Mouse (Mus musculus): Measurements from ENCODE around the gene Gm45140. TPM values are rescaled to one million over a fixed set of nuclear protein-coding genes. Genes with fewer than 3 reads are reported as not detected.

Gene Gm45140
- polyA plus RNA-seq, 1 experiment, result 7.3 TPM

DNA sequence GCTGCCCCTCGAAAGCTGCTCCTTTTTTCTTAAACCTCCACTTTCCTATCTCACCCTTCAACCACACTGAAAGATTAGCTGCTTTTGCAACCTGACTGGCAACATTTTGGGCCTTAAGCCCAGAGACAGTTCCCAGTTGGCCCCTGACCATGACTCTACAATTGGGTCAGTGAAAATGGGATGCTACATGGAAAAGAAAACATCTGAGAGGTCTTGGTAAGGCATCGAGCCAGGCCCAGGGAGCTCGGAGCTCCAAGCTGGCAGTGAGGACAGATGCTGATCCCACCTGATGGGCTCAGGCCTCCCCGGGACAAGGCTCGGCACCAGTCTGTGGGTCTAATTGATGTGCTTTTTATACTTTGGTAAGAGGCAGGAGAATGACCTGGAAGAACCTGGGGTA is 43.8 kb downstream of the Gm45140 start:
- 88% methylated on average over 5 of the region's 5 CpGs for WGBS
- peak overlapping the region; percentile 89; the same call in 1 of the 2 replicates for H3K27ac ChIP-seq (ENCODE audit: control insufficient read depth, insufficient read depth, low read depth, low read length, poor library complexity)
- peaks cover 20% of the 10 kb centered on the region; the same call in 1 of the 2 replicates for H3K4me1 ChIP-seq (ENCODE audit: control insufficient read depth, insufficient read depth, low read length)
- no peak overlapping the region for H3K4me3 ChIP-seq (replicated peaks; ENCODE audit: control insufficient read depth, low read depth, low read length)
- no peak for TF ChIP-seq CTCF (IDR thresholded peaks at IDR 0.05; ENCODE audit: control insufficient read depth, insufficient read depth, low read length)

DNA sequence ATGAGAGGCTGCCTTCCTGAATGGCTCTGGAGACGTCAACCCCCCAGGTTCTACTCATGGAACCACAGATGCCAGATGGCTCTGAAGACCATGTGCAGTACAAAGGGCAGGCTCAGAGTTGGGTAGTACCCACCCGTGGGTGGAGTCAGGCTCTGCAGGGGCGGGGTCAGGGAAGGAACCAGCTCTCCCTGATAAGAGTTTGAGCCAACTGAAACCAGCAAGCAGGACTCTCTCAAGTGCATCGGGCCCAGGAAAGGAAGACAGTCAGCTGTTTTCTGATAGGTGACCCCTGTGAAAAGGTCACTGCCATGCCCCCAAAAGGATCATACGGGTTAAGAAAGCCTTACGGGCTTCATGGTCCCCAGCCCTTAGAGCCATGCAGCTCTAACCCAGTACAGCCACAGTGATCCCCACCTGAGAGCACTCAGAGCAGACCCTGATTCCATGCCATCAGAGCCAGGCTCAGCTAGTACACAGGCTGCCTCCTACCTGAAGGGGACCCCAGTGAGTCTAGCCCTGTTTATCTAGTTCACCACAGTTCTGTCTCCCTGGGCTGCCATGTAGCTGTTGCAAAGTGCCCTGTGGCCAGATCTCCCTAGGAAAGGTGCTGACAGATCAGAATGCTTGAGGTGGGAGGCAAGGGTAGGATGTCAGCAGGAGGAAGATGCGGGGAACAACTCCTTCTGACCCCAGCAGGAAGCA is 44.7 kb downstream of the Gm45140 start:
- H3K4me1 ChIP-seq (ENCODE audit: control insufficient read depth, insufficient read depth, low read length), result peaks cover 20% of the 10 kb centered on the region; the same call in 1 of the 2 replicates
- 23% methylated on average over 7 of the region's 7 CpGs for WGBS
- H3K4me3 ChIP-seq (replicated peaks; ENCODE audit: control insufficient read depth, low read depth, low read length), result no peak overlapping the region
- H3K27ac ChIP-seq (ENCODE audit: control insufficient read depth, insufficient read depth, low read depth, low read length, poor library complexity), result peak overlapping the region; percentile 89
- TF ChIP-seq CTCF (IDR thresholded peaks at IDR 0.05; ENCODE audit: control insufficient read depth, insufficient read depth, low read length) (no peak), POLR2A (IDR thresholded peaks at IDR 0.05; ENCODE audit: borderline replicate concordance, control insufficient read depth, low read depth, low read length) (no peak)

DNA sequence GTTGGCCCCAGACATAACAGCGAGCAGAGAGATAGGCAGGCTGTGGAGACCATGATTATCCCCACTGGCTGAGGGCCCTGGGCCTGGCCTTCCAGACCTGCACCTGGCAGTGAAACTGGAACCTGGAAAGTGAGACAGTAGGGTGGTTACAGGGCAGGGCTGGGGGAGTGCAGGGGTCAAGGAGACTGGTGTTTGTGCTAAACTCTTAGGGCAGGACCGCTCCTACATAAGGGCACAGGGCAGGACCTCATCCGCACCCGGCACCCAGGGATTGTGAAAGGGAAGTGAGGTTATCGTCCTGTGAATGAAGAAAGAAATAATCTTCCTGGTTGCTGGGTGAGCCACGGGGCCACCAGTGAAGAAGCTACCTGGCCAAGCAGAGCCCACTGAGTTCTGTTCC is 45.8 kb downstream of the Gm45140 start:
- H3K27ac ChIP-seq (ENCODE audit: control insufficient read depth, insufficient read depth, low read depth, low read length, poor library complexity), result peak overlapping the region; percentile 89
- 37% methylated on average over 6 of the region's 6 CpGs for WGBS
- TF ChIP-seq CTCF (IDR thresholded peaks at IDR 0.05; ENCODE audit: control insufficient read depth, insufficient read depth, low read length) (no peak), POLR2A (IDR thresholded peaks at IDR 0.05; ENCODE audit: borderline replicate concordance, control insufficient read depth, low read depth, low read length) (no peak)
- no peak overlapping the region for H3K4me3 ChIP-seq (replicated peaks; ENCODE audit: control insufficient read depth, low read depth, low read length)
- peaks cover 20% of the 10 kb centered on the region; the same call in 1 of the 2 replicates for H3K4me1 ChIP-seq (ENCODE audit: control insufficient read depth, insufficient read depth, low read length)

DNA sequence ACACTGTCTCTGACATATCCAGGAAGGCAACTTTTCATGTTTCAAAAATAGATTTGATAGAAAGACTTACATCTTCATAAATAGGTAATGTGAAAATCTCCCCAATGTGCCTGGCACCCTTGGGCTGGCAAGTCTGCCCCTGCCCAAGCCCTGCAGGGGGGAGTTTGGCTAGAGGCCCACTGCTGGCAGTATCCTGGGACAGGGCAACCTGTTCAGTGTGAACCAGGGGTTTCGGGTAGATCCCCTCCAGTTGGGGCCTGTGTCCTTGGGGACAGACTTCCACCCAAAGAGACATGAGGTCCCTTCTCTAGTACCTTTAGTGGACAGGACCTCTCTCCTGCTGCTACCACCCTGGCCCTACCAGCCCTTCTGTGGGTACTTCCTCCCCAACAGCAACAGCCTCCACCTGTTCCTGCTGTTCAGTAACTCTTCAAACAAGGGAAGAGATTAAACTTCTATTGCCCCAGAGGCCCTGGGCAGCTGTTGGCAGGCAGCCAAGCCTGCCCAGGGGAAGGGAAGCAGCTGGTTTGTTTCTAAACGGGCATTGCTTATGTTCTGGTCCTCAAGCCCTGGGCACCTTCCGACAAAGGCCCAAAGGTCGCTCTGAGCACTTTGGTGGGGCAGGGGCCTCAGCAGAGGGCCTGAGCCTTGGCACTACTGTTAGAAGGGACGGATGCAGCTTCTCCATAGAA is 46.6 kb downstream of the Gm45140 start:
- TF ChIP-seq CTCF (IDR thresholded peaks at IDR 0.05; ENCODE audit: control insufficient read depth, insufficient read depth, low read length), result no peak
- no peak for TF ChIP-seq POLR2A (IDR thresholded peaks at IDR 0.05; ENCODE audit: borderline replicate concordance, control insufficient read depth, low read depth, low read length)
- H3K27ac ChIP-seq (ENCODE audit: control insufficient read depth, insufficient read depth, low read depth, low read length, poor library complexity), result peak overlapping the region; percentile 89
- no peak overlapping the region for H3K4me3 ChIP-seq (replicated peaks; ENCODE audit: control insufficient read depth, low read depth, low read length)
- WGBS, result 10% methylated on average over 5 of the region's 5 CpGs
- H3K4me1 ChIP-seq (ENCODE audit: control insufficient read depth, insufficient read depth, low read length), result peaks cover 20% of the 10 kb centered on the region; the same call in 1 of the 2 replicates

DNA sequence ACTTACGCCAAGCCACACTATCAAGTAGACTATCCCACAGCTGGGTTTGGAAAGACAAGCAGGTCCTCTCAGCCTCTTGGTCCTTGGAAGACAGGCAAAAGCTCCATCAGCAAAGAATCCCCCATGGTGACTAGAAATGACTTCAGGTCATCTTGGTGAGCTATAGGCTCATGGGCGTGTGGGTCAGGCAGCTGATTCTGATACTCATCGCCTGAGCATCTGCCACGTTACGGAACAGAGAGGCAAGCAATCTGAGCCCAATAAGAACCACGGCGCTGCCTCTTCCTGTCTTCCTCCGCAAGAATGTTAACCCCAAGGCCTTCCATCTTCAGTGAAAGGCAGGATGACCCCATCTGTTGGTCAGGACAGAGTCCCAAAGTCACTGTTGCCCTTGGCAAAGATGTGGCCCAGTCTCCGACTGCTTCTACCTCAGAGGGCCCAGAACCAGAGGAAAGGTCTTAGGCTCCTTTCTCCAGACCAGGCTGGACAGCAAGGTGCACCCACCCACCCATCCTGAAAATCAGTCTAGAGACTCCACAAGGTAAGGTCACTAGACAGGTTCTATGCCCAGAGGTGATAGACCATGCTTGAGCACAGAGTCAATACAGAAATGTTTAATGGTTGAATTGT is 47.2 kb downstream of the Gm45140 start:
- Histone ChIP-seq H3K4me3 (replicated peaks; ENCODE audit: control insufficient read depth, low read depth, low read length) (no peak overlapping the region), H3K27ac (ENCODE audit: control insufficient read depth, insufficient read depth, low read depth, low read length, poor library complexity) (no peak overlapping the region; the same call in 1 of the 2 replicates), H3K4me1 (ENCODE audit: control insufficient read depth, insufficient read depth, low read length) (peaks cover 20% of the 10 kb centered on the region; the same call in 1 of the 2 replicates)
- 82% methylated on average over 9 of the region's 9 CpGs for WGBS
- TF ChIP-seq CTCF (IDR thresholded peaks at IDR 0.05; ENCODE audit: control insufficient read depth, insufficient read depth, low read length) (no peak), POLR2A (IDR thresholded peaks at IDR 0.05; ENCODE audit: borderline replicate concordance, control insufficient read depth, low read depth, low read length) (no peak)

DNA sequence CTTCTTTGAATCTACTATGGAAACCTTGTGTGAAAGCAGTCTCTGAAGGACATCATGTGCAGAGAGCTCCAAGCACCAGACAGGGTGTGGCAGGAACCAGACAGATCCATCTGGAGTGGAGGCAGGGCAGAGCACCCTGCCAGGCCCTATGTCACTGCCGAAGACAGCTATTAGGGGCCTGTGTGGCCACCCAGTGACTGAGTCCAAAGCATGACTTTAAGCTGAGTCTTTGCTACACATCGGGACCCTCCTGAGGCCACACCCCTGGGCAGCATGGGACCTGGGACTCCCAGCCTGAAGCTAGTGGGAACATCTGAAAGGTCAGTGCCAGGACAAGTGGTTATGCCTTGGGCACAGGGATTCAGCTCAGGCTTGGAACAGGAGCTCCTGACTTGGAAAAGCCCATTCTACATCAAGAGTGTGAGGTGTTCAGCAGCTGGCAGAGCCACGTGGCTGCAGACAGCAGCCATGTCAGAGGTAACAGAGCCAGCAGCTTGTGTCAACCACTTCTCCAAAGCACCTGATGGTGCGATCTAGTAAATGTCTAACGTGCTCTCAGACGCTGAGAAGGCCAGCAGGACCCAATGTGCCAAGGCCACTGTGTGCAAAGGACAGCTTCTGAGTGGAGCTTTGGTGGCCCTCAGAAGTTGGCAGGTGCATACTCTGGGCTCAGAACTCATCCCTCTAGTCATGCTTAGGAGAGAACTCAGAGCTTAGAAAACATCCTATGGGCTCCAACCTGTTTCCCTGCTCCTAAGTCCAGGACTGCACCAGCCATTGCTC is 48.3 kb downstream of the Gm45140 start:
- Histone ChIP-seq H3K27ac (ENCODE audit: control insufficient read depth, insufficient read depth, low read depth, low read length, poor library complexity) (no peak overlapping the region), H3K4me1 (ENCODE audit: control insufficient read depth, insufficient read depth, low read length) (peaks cover 20% of the 10 kb centered on the region; the same call in 1 of the 2 replicates), H3K4me3 (replicated peaks; ENCODE audit: control insufficient read depth, low read depth, low read length) (no peak overlapping the region)
- TF ChIP-seq POLR2A (IDR thresholded peaks at IDR 0.05; ENCODE audit: borderline replicate concordance, control insufficient read depth, low read depth, low read length) (no peak), CTCF (IDR thresholded peaks at IDR 0.05; ENCODE audit: control insufficient read depth, insufficient read depth, low read length) (no peak)
- 78% methylated on average over 6 of the region's 6 CpGs for WGBS

DNA sequence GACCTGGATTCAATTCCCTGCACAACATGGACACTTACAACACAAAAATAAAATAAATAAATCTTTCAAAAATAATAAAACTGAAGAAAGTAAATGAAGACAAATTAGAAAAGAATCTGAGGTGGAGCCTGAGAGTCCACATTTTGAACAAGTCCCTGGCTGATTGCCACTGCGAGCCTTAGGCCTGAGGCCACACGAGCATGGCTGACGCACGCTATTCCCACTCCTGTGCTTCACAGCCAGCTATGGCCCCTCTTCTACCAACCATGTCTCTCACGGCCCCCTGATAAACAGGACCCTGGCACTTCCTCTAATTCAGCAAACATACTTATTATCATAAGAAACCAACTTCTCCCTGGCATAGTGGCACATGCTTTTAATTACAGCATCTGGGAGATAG is 49.0 kb downstream of the Gm45140 start:
- Histone ChIP-seq H3K4me3 (replicated peaks; ENCODE audit: control insufficient read depth, low read depth, low read length) (no peak overlapping the region), H3K27ac (ENCODE audit: control insufficient read depth, insufficient read depth, low read depth, low read length, poor library complexity) (no peak overlapping the region), H3K4me1 (ENCODE audit: control insufficient read depth, insufficient read depth, low read length) (peaks cover 18% of the 10 kb centered on the region; the same call in 1 of the 2 replicates)
- 70% methylated on average over 5 of the region's 5 CpGs for WGBS
- TF ChIP-seq CTCF (IDR thresholded peaks at IDR 0.05; ENCODE audit: control insufficient read depth, insufficient read depth, low read length), result no peak

DNA sequence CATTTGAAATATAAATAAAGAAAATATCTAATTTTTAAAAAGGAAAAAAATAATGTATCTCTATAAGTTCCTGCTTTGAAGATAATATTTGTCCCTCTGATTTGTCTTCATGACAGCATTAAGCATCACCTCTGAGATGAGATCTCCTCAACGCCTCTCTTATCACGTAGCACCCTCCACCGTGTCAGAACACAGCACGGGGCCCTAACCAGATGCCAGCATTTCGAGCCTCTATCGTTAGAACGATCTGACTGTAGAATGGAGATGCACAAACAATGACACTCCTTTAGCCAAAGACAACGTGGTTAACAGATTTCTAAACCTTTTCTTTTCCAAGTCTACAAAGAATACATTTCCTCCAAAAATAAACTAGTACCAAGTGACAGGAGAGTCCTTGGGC is 51.6 kb downstream of the Gm45140 start:
- WGBS, result 68% methylated on average over 8 of the region's 8 CpGs
- no peak overlapping the region for H3K4me3 ChIP-seq (replicated peaks; ENCODE audit: control insufficient read depth, low read depth, low read length)
- H3K4me1 ChIP-seq (ENCODE audit: control insufficient read depth, insufficient read depth, low read length), result peaks cover 2% of the 10 kb centered on the region; the same call in 1 of the 2 replicates
- TF ChIP-seq POLR2A (IDR thresholded peaks at IDR 0.05; ENCODE audit: borderline replicate concordance, control insufficient read depth, low read depth, low read length), result no peak
- no peak for TF ChIP-seq CTCF (IDR thresholded peaks at IDR 0.05; ENCODE audit: control insufficient read depth, insufficient read depth, low read length)
- H3K27ac ChIP-seq (ENCODE audit: control insufficient read depth, insufficient read depth, low read depth, low read length, poor library complexity), result no peak overlapping the region
